Mouse (Mus musculus): Measurements from ENCODE around the gene Mcrs1.

DNA sequence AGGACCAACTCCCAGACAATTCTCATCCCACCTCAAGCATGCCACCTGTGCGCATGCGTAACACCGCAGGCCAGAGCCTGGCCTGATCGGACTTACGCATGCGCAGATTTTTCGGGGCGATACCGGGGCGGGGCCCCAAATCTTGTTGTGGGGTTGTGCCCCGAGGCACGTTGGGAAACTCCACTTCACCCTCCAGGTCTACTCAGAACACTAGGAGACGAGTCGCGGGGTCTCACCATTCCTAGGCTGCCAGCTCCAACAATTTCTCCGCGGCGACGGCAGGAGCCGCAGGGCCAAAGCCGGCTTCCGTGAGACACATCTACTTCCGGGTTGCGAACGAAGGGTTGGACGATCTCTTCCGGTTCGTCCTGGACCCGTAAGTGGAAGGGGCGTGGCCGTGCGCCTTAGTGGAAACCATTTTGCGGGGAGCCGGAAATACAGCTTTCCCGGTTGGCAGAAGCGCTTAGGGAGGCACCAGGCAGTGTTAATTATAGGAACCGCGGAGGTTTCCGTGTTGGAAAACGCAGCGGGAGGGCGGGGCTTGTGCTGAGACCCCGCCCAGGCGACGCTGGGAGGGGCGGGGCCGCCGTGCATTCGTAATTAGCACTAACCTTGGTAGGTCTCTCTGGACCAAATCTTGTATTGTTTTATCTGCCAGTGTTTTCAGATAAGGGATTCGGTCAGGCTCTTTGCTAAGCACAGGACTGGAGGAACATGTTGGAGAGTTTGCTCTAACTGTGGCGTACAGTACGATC is at the start of gene Mcrs1:
- TF ChIP-seq POLR2A (IDR thresholded peaks at IDR 0.05; ENCODE audit: borderline replicate concordance, control insufficient read depth, low read depth, low read length) (0 out of 2 replicates have a peak, but pooled peaks have one; percentile 25), CTCF (IDR thresholded peaks at IDR 0.05; ENCODE audit: control insufficient read depth, insufficient read depth, low read length) (no peak)

Measured in bone marrow, adult 2 months (tissue).